Mouse (Mus musculus): ENCODE data around the gene Myadml2. TPM values are rescaled to one million over a fixed set of nuclear protein-coding genes. Genes with fewer than 3 reads are reported as not detected.

Gene Myadml2
- polyA plus RNA-seq, 1 experiment: 0.39 TPM

DNA sequence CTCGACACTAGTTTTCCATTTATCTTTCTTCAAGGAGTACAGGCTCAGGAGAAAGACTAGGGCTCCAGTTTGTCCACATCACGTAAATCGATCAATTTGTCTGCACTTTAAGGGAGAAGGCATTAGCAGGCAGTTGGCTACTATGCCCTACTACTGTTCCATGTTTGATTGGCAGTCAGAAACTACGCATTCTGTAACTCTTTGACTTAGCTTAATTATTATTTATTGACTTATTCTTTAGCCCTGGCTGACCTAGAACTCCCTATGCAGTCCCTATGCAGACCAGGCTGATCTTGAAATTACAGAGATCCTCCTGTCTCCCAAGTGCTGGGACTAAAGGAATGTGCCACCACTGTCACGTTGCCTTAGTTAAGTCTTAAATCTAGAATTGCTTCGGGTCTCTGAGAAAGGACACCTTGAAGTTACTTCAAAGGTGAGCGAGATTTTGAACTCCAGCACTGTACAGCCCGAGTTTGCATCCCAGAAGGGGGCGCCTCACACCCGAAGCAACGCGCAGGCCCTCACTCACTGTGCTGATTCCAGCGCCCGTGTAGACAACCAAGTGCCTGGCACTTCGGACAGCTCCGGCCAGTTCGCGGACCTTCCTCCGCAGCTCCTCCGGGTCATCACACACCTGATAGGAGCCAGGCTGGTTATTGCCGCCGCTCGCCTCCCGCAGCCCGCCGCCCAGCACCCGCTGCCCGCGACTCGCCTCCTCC is 23.8 kb downstream of the Myadml2 start:
- Histone ChIP-seq H3K27ac (ENCODE audit: insufficient read depth, low read depth, low read length) (peak overlapping the region; percentile 80), H3K36me3 (ENCODE audit: control insufficient read depth, insufficient read depth, low read length) (peaks cover 48% of the 10 kb centered on the region), H3K27me3 (ENCODE audit: control insufficient read depth, insufficient read depth, low read length) (no peaks in the 10 kb centered on the region), H3K4me1 (ENCODE audit: control insufficient read depth, insufficient read depth, insufficient read length, low read length) (peaks cover 12% of the 10 kb centered on the region), H3K4me3 (ENCODE audit: low read depth, low read length) (peak overlapping the region; percentile 95)
- peak; percentile 71 for TF ChIP-seq CTCF (IDR thresholded peaks at IDR 0.05; ENCODE audit: extremely low read depth, insufficient read length, insufficient replicate concordance, low read depth, low read length)
- TF ChIP-seq POLR2A (IDR thresholded peaks at IDR 0.05; ENCODE audit: low read depth, low read length): no peak
- 9% methylated on average over 30 of the region's 30 CpGs for WGBS

- no peaks in the 10 kb centered on the region for H3K27me3 ChIP-seq (ENCODE audit: control insufficient read depth, insufficient read depth, low read length)
Measured at GRCm38 (mm10) chr11:120622805-120623204, 25.2 kb downstream of the Myadml2 start.

DNA sequence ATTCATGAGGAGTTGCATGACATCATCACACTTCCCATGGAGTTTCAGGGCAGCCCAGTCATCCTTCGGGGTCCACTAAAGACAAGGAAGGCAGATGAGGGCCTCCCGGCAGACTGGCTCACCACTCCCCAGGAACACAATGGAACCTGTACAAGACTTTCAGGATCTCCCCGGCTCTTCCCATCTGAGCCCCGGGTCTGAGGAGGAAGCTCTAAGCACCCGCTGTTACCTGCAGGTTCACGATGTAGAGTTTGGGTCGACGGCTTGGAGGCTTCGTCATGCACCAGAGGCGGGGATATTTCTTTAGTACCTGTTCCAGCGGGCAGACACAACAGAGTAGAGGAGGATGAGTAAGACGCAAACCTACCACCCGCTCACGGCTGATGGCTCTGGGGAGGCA is 27.8 kb downstream of the Myadml2 start:
- Histone ChIP-seq H3K4me1 (ENCODE audit: control insufficient read depth, insufficient read depth, insufficient read length, low read length) (peaks cover 14% of the 10 kb centered on the region), H3K36me3 (ENCODE audit: control insufficient read depth, insufficient read depth, low read length) (peaks cover 54% of the 10 kb centered on the region), H3K4me3 (ENCODE audit: low read depth, low read length) (no peak overlapping the region), H3K27ac (ENCODE audit: insufficient read depth, low read depth, low read length) (no peak overlapping the region), H3K27me3 (ENCODE audit: control insufficient read depth, insufficient read depth, low read length) (no peaks in the 10 kb centered on the region)
- WGBS: 93% methylated on average over 14 of the region's 14 CpGs
- TF ChIP-seq POLR2A (IDR thresholded peaks at IDR 0.05; ENCODE audit: low read depth, low read length) (no peak), CTCF (IDR thresholded peaks at IDR 0.05; ENCODE audit: extremely low read depth, insufficient read length, insufficient replicate concordance, low read depth, low read length) (no peak)

More at GRCm38 (mm10) chr11:120622805-120623204, 25.2 kb downstream of the Myadml2 start:
- peaks cover 56% of the 10 kb centered on the region for H3K36me3 ChIP-seq (ENCODE audit: control insufficient read depth, insufficient read depth, low read length)
- no peak overlapping the region for H3K27ac ChIP-seq (ENCODE audit: insufficient read depth, low read depth, low read length)
- TF ChIP-seq POLR2A (IDR thresholded peaks at IDR 0.05; ENCODE audit: low read depth, low read length) (no peak), CTCF (IDR thresholded peaks at IDR 0.05; ENCODE audit: extremely low read depth, insufficient read length, insufficient replicate concordance, low read depth, low read length) (no peak)
- 87% methylated on average over 6 of the region's 6 CpGs for WGBS
- peaks cover 7% of the 10 kb centered on the region for H3K4me1 ChIP-seq (ENCODE audit: control insufficient read depth, insufficient read depth, insufficient read length, low read length)
- no peak overlapping the region for H3K4me3 ChIP-seq (ENCODE audit: low read depth, low read length)

DNA sequence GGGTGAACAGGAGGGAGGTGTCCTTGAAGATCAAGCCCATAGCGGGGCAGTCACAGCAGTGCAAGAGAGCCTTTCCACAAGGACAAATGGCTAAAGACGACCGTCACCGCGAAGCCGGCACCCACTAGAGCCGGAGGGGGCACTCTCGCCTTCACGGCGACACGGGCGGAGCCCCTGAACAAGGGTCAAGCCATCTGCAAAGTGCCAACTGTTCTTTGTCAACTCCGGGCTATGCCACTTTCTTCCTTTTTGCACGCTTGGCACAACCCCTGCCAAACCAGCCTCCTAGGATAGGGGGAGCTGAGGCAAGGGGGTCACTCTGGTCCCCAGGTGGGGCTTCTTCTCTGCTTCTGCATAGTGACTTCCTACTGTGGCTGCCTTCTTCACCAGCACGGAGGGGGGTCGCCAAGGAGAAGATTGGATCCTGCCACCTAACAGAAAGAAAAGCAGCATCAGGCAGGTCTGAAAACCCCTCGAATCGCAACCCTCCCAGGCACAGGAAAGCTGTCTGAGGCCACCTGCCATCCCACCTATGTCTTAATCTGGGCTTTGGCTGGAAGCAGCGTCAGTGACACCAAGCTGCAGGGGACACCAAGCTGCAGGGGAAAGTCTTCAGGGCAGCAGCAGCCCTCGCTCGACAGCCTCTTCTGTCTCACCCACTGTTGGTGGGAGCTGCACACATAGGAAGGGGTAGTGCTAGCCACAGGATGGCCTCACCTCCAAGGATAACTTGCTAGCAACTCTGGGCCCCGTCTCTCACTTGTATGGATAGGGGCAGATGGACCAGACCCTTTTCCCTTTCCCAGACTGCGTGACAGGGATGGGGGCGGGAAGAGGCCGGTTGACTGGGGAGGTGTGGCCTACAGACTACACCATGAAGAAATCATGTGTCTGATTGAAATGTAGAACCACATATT is 29.1 kb downstream of the Myadml2 start:
- TF ChIP-seq POLR2A (IDR thresholded peaks at IDR 0.05; ENCODE audit: low read depth, low read length): no peak
- TF ChIP-seq CTCF (IDR thresholded peaks at IDR 0.05; ENCODE audit: extremely low read depth, insufficient read length, insufficient replicate concordance, low read depth, low read length): no peak
- 88% methylated on average over 25 of the region's 25 CpGs for WGBS
- H3K4me3 ChIP-seq (ENCODE audit: low read depth, low read length): no peak overlapping the region
- H3K27me3 ChIP-seq (ENCODE audit: control insufficient read depth, insufficient read depth, low read length): no peaks in the 10 kb centered on the region
- H3K4me1 ChIP-seq (ENCODE audit: control insufficient read depth, insufficient read depth, insufficient read length, low read length): peaks cover 14% of the 10 kb centered on the region
- no peak overlapping the region for H3K27ac ChIP-seq (ENCODE audit: insufficient read depth, low read depth, low read length)
- peaks cover 64% of the 10 kb centered on the region for H3K36me3 ChIP-seq (ENCODE audit: control insufficient read depth, insufficient read depth, low read length)

- Histone ChIP-seq H3K27me3 (ENCODE audit: control insufficient read depth, insufficient read depth, low read length) (no peaks in the 10 kb centered on the region), H3K4me1 (ENCODE audit: control insufficient read depth, insufficient read depth, insufficient read length, low read length) (peaks cover 14% of the 10 kb centered on the region), H3K27ac (ENCODE audit: insufficient read depth, low read depth, low read length) (peak within 1 kb of the TSS; percentile 98), H3K4me3 (ENCODE audit: low read depth, low read length) (peak within 1 kb of the TSS; percentile 74), H3K36me3 (ENCODE audit: control insufficient read depth, insufficient read depth, low read length) (peaks cover 65% of the 10 kb centered on the region)
- no peak for TF ChIP-seq CTCF (IDR thresholded peaks at IDR 0.05; ENCODE audit: extremely low read depth, insufficient read length, insufficient replicate concordance, low read depth, low read length)
- TF ChIP-seq POLR2A (IDR thresholded peaks at IDR 0.05; ENCODE audit: low read depth, low read length): peak; percentile 75
- WGBS: 1% methylated on average over 56 of the region's 56 CpGs
Measured at GRCm38 (mm10) chr11:120617519-120618112, 30.3 kb downstream of the Myadml2 start, which contains the start of gene Pcyt2. Gene Pcyt2 (minus strand): TSS chr11:120617936.

DNA sequence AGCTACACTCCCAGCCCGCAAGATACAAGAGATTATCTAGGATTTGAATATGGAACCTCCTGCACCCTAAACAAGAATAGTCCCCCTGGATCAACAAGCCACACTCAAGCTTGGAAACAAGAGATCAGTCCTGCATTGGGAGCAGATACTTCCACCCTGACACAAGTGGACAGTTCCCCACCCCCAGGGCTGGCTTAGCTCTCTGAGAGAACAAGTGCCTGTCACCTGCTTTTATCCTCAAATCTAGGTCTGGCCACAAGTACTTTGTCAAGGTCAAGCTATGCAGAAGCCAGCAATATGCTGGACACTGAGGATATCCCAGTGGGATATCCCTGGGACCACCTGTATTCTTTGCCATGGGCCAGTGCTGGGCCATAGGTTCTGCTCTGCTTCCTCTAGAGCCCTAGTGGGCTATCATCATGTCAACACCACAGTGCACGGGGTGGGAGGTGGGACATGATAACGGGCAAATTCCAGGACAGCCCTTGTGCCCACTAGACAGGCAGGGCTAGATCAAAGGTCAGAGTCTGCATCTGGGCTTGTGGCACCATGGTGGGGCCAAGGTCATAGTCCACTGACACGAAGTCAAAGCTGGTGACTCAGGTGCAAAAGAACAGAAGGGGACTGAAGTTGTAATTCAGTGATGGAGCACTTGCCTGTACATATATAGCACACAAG is 31.2 kb downstream of the Myadml2 start:
- Histone ChIP-seq H3K4me1 (ENCODE audit: control insufficient read depth, insufficient read depth, insufficient read length, low read length) (peaks cover 14% of the 10 kb centered on the region), H3K27me3 (ENCODE audit: control insufficient read depth, insufficient read depth, low read length) (no peaks in the 10 kb centered on the region), H3K36me3 (ENCODE audit: control insufficient read depth, insufficient read depth, low read length) (peaks cover 67% of the 10 kb centered on the region), H3K4me3 (ENCODE audit: low read depth, low read length) (peak overlapping the region; percentile 74), H3K27ac (ENCODE audit: insufficient read depth, low read depth, low read length) (peak overlapping the region; percentile 98)
- WGBS: 27% methylated on average over 4 of the region's 4 CpGs
- TF ChIP-seq POLR2A (IDR thresholded peaks at IDR 0.05; ENCODE audit: low read depth, low read length): peak; percentile 42; the same call in 1 of the 2 replicates
- TF ChIP-seq CTCF (IDR thresholded peaks at IDR 0.05; ENCODE audit: extremely low read depth, insufficient read length, insufficient replicate concordance, low read depth, low read length): no peak
